Mouse (Mus musculus) heart, embryonic 11.5 days (tissue): ENCODE measurements at regions not wholly inside any gene's neighbourhood (a gene's known extent, or its start where the extent isn't known, plus 50 kb on each side); places are given as distances from the start of the nearest gene placed in this dataset.

Experiments used
- ATAC-seq: fragments of 200-750 bp; cut with Nextera tagmentation; replicated peaks from 2 replicates; pipeline ENCODE4 v1.8.0; 2017; ENCODE audit warnings: moderate library complexity; ENCODE audit not compliant: insufficient number of reproducible peaks, low FRiP score, low TSS enrichment
- H3K27ac ChIP-seq: fragments of 300-500 bp; sonication (generic); 2 replicates; pipeline ENCODE4 v1.5.1; 2014; ENCODE audit warnings: mild to moderate bottlenecking, low read depth, low read length
- H3K27me3 ChIP-seq: fragments of 300-500 bp; sonication (generic); 2 replicates; pipeline ENCODE4 v1.6.1; 2014; ENCODE audit warnings: mild to moderate bottlenecking, low read length, mixed read lengths; ENCODE audit not compliant: control insufficient read depth, insufficient read depth
- H3K36me3 ChIP-seq: fragments of 300-500 bp; sonication (generic); 2 replicates; pipeline ENCODE4 v1.6.1; 2014; ENCODE audit warnings: mild to moderate bottlenecking, low read length, moderate library complexity, mixed read lengths; ENCODE audit not compliant: control insufficient read depth, insufficient read depth
- H3K4me1 ChIP-seq: fragments of 300-500 bp; sonication (generic); 2 replicates; pipeline ENCODE4 v1.6.1; 2014; ENCODE audit warnings: low read length; ENCODE audit not compliant: control insufficient read depth, insufficient read depth
- H3K4me2 ChIP-seq: fragments of 300-500 bp; sonication (generic); 2 replicates; pipeline ENCODE4 v1.6.1; 2014; ENCODE audit warnings: mild to moderate bottlenecking, moderate library complexity
- H3K4me3 ChIP-seq: fragments of 300-500 bp; sonication (generic); 2 replicates; pipeline ENCODE4 v1.5.1; 2014; ENCODE audit warnings: low read depth, low read length
- H3K9ac ChIP-seq: fragments of 300-500 bp; sonication (generic); 2 replicates; pipeline ENCODE4 v1.6.1; 2014; ENCODE audit warnings: mild to moderate bottlenecking, low read depth, low read length, moderate library complexity
- H3K9me3 ChIP-seq: fragments of 300-500 bp; sonication (generic); replicated peaks from 2 replicates; pipeline ENCODE4 v1.6.1; 2016; ENCODE audit warnings: low read length; ENCODE audit not compliant: control insufficient read depth
- WGBS: fragments of 180-500 bp; shearing (Covaris S2); extraction: QIAGEN DNeasy Blood & Tissue Kit; methylation state at CpG from one replicate; pipeline ENCODE4 v1.1.7; 2014; ENCODE audit not compliant: insufficient replicate concordance; 5-methylcytosine and 5-hydroxymethylcytosine counted together

GRCm38 (mm10) chr12:109539046-109539445 is 61.1 kb downstream of the Rtl1 start:
- peaks cover 4% of the 10 kb centered on the region for H3K36me3 ChIP-seq
- no peak overlapping the region for H3K27ac ChIP-seq
- H3K4me2 ChIP-seq: no peak overlapping the region
- ATAC-seq: no peak
- H3K4me1 ChIP-seq: peaks cover 3% of the 10 kb centered on the region; the same call in 1 of the 2 replicates
- WGBS: 68% methylated on average over 8 of the region's 8 CpGs
- no peak overlapping the region for H3K9ac ChIP-seq
- H3K4me3 ChIP-seq: no peak overlapping the region
- H3K9me3 ChIP-seq: peaks cover 18% of the 10 kb centered on the region
- no peaks in the 10 kb centered on the region for H3K27me3 ChIP-seq

DNA sequence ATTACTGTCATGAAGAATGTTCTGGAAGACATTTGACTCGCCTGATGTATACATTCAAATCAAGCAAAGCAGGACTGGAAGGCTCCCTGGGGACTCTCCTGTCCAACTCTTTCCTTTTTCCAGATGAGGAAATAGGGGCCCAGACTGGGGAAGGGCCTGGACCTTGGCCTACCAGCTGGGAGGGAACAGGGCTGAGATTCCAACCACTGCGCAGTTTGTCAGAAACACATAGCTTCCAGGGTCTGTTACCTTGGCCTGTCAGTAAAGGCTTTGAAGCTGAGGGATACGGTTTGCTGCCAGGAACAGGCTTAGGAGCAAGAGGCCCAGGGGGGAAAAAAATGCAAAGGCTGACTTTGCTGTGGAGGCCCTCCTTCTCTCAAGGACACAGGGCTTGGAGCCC is 61.5 kb downstream of the Rtl1 start:
- peaks cover 3% of the 10 kb centered on the region; the same call in 1 of the 2 replicates for H3K4me1 ChIP-seq
- no peak for ATAC-seq
- H3K9me3 ChIP-seq: peaks cover 18% of the 10 kb centered on the region
- no peaks in the 10 kb centered on the region for H3K27me3 ChIP-seq
- no peak overlapping the region for H3K4me3 ChIP-seq
- peaks cover 4% of the 10 kb centered on the region for H3K36me3 ChIP-seq
- no peak overlapping the region for H3K4me2 ChIP-seq
- no peak overlapping the region for H3K9ac ChIP-seq
- 83% methylated on average over 3 of the region's 3 CpGs for WGBS
- no peak overlapping the region for H3K27ac ChIP-seq

DNA sequence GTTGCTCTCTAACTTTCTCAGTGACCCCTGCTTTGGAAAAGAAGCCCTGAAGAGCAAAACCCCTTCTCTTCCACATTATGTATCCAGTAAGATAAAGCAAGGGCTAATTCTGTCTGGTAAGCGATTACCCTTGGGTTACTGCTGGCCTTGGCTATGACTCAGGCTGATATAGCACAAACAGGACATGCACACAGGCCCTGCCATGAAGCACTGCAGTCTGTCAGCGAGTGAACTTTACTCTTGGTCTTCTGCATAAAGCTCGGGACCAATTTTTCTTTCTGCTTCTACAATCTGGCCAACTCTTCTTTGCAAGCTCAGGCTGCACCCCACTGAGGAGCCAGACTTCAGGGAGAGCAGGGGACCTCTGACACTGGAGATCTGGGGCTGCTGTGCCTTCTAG is 63.6 kb downstream of the Rtl1 start:
- ATAC-seq: no peak
- WGBS: 64% methylated on average over 3 of the region's 3 CpGs

DNA sequence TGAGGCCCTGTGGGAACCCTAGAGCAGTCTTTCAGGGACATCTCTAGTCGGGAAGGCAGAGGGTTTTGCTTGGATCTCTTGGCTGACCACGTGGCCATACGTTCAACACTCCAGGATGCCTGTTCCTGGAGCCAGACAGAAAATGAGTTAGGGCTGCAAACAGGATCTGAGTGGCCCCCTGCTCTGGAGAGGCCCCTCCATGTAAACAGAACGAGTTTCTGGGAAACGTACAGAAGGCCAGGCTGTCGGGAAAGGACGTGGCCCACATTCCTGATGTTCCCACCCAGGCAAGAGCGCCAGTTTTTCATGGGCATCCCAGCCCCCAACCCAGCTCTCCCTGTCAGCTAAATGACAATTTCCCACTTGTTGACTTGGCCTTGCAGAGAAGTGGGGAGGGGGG is 67.7 kb downstream of the Rtl1 start:
- H3K4me1 ChIP-seq: peaks cover 22% of the 10 kb centered on the region

More for the DNA sequence above, 63.6 kb downstream of the Rtl1 start:
- Histone ChIP-seq H3K4me2 (no peak overlapping the region), H3K27me3 (no peaks in the 10 kb centered on the region), H3K4me3 (no peak overlapping the region), H3K9ac (no peak overlapping the region), H3K9me3 (peaks cover 18% of the 10 kb centered on the region), H3K4me1 (peaks cover 21% of the 10 kb centered on the region), H3K36me3 (peaks cover 4% of the 10 kb centered on the region), H3K27ac (no peak overlapping the region)

GRCm38 (mm10) chr12:109531347-109532023 is 68.6 kb downstream of the Rtl1 start:
- no peak overlapping the region for H3K9ac ChIP-seq
- H3K4me2 ChIP-seq: no peak overlapping the region
- no peak overlapping the region for H3K4me3 ChIP-seq
- 66% methylated on average over 8 of the region's 8 CpGs for WGBS
- peaks cover 17% of the 10 kb centered on the region for H3K9me3 ChIP-seq
- ATAC-seq: no peak
- no peaks in the 10 kb centered on the region for H3K27me3 ChIP-seq
- H3K36me3 ChIP-seq: no peaks in the 10 kb centered on the region
- no peak overlapping the region for H3K27ac ChIP-seq
- H3K4me1 ChIP-seq: peaks cover 22% of the 10 kb centered on the region

More for the DNA sequence above, 67.7 kb downstream of the Rtl1 start:
- H3K9me3 ChIP-seq: peaks cover 8% of the 10 kb centered on the region; the same call in 1 of the 2 replicates
- no peaks in the 10 kb centered on the region for H3K36me3 ChIP-seq
- no peak overlapping the region for H3K4me2 ChIP-seq
- WGBS: 42% methylated on average over 8 of the region's 8 CpGs
- ATAC-seq: no peak
- H3K27me3 ChIP-seq: no peaks in the 10 kb centered on the region
- H3K9ac ChIP-seq: no peak overlapping the region
- no peak overlapping the region for H3K27ac ChIP-seq
- H3K4me3 ChIP-seq: no peak overlapping the region

- Histone ChIP-seq H3K4me1 (peaks cover 22% of the 10 kb centered on the region), H3K27me3 (no peaks in the 10 kb centered on the region), H3K27ac (no peak overlapping the region), H3K4me3 (no peak overlapping the region), H3K4me2 (no peak overlapping the region), H3K9me3 (peaks cover 21% of the 10 kb centered on the region), H3K9ac (no peak overlapping the region), H3K36me3 (no peaks in the 10 kb centered on the region)
- ATAC-seq: no peak
- 52% methylated on average over 18 of the region's 19 CpGs for WGBS
Measured at GRCm38 (mm10) chr12:109530215-109531050, 69.7 kb downstream of the Rtl1 start.

DNA sequence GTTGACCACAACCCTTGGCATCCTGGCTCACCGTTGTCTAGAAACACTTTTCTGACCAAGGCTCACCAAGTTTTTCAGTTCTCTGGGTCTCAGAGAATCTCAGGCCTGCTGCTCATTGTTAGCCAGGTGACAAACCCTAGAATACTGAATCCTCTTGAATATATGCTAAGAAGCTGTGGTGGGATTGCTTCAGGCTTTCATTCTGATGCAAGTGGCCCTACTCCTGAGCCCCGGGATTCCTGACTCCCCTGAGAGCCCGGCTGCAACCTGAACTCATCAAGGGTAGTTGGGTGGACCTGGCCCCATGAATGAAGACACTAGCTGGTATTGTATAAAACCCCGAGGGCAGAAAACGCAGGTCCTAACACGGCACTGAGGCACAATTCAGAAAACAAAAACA is 70.6 kb downstream of the Rtl1 start:
- H3K9ac ChIP-seq: no peak overlapping the region
- H3K36me3 ChIP-seq: no peaks in the 10 kb centered on the region
- no peaks in the 10 kb centered on the region for H3K27me3 ChIP-seq
- H3K4me3 ChIP-seq: no peak overlapping the region
- WGBS: 63% methylated on average over 6 of the region's 6 CpGs
- no peak overlapping the region for H3K27ac ChIP-seq
- H3K9me3 ChIP-seq: peaks cover 21% of the 10 kb centered on the region
- no peak for ATAC-seq
- H3K4me1 ChIP-seq: peaks cover 18% of the 10 kb centered on the region
- H3K4me2 ChIP-seq: no peak overlapping the region

- H3K27me3 ChIP-seq: no peaks in the 10 kb centered on the region
- peak overlapping the region; percentile 41; the same call in 1 of the 2 replicates for H3K4me3 ChIP-seq
- H3K4me1 ChIP-seq: peaks cover 18% of the 10 kb centered on the region
- H3K9ac ChIP-seq: no peak overlapping the region
- peaks cover 21% of the 10 kb centered on the region for H3K9me3 ChIP-seq
- no peak overlapping the region; the same call in 1 of the 2 replicates for H3K4me2 ChIP-seq
- WGBS: 59% methylated on average over 5 of the region's 5 CpGs
- no peaks in the 10 kb centered on the region for H3K36me3 ChIP-seq
- no peak for ATAC-seq
- no peak overlapping the region for H3K27ac ChIP-seq
Measured at GRCm38 (mm10) chr12:109528966-109529365, 71.2 kb downstream of the Rtl1 start.
